Mouse (Mus musculus) activated CD4-positive, CD25-positive, alpha-beta regulatory T cell, adult 9 weeks (primary cell): ENCODE measurements around the gene 1300017J02Rik. TPM values are rescaled to one million over a fixed set of nuclear protein-coding genes. Genes with fewer than 3 reads are reported as not detected.

Experiments
- polyA plus RNA-seq: library from polyadenylated mRNA; unstranded; fragments of 100-300 nt; shearing (Covaris generic); gene quantifications from one replicate; pipeline ENCODE4 v1.2.1, GENCODE M21; 2017

The 1300017J02Rik gene
- polyA plus RNA-seq, result 1.1 TPM

GRCm38 (mm10) chr9:103304927-103305326, at the start of gene 1300017J02Rik, which contains the start of gene Topbp1:
TSS of gene 1300017J02Rik (minus strand) at chr9:103305082.
TSS of gene Topbp1 (plus strand) at chr9:103305215.

GRCm38 (mm10) chr9:103230151-103230951, 74.5 kb downstream of the 1300017J02Rik start, which contains the start of the genes Gm20425 and Trf:
TSS of gene Gm20425 (minus strand) at chr9:103230307.
TSS of gene Trf (minus strand) at chr9:103230444.

GRCm38 (mm10) chr9:103201561-103202260, 103.2 kb downstream of the 1300017J02Rik start, which contains the start of gene Srprb:
TSS of gene Srprb (minus strand) at chr9:103202137.

Other genes starting within 250 kb of the 1300017J02Rik start
- gene Rab6b, start 193.3 kb downstream of the 1300017J02Rik start, polyA plus RNA-seq, result 11.5 TPM
- 43.6 TPM for gene Srprb, start 102.9 kb downstream of the 1300017J02Rik start, polyA plus RNA-seq
- gene Gm20425, start 74.8 kb downstream of the 1300017J02Rik start, polyA plus RNA-seq, result 3.2 TPM
- gene Trf, start 74.6 kb downstream of the 1300017J02Rik start, polyA plus RNA-seq, result 8.9 TPM
- 18.3 TPM for gene Topbp1, start 133 bp upstream of the 1300017J02Rik start, polyA plus RNA-seq
- 47.9 TPM for gene Cdv3, start 60.8 kb upstream of the 1300017J02Rik start, polyA plus RNA-seq
- 1.4 TPM for gene Bfsp2, start 175.3 kb upstream of the 1300017J02Rik start, polyA plus RNA-seq